Mouse (Mus musculus) limb, embryonic 13.5 days (tissue): Measurements from ENCODE around the gene Myt1l. TPM values are rescaled to one million over a fixed set of nuclear protein-coding genes. Genes with fewer than 3 reads are reported as not detected.

Experiments
- ATAC-seq: fragments of 200-750 bp; cut with Nextera tagmentation; 2 replicates; pipeline ENCODE4 v1.8.0; 2017; ENCODE audit warnings: low read depth, moderate number of reproducible peaks, moderate TSS enrichment; ENCODE audit not compliant: low FRiP score
- H3K27ac ChIP-seq: fragments of 300-500 bp; sonication (generic); 2 replicates; pipeline ENCODE4 v1.5.1; 2015; ENCODE audit warnings: inconsistent platforms, mild to moderate bottlenecking, moderate library complexity
- H3K27me3 ChIP-seq: fragments of 300-500 bp; sonication (generic); 2 replicates; pipeline ENCODE4 v1.6.1; 2015; ENCODE audit warnings: mild to moderate bottlenecking, inconsistent platforms
- H3K36me3 ChIP-seq: fragments of 300-500 bp; sonication (generic); 2 replicates; pipeline ENCODE4 v1.6.1; 2015; ENCODE audit warnings: inconsistent platforms, mild to moderate bottlenecking, moderate library complexity
- H3K4me1 ChIP-seq: fragments of 300-500 bp; sonication (generic); 2 replicates; pipeline ENCODE4 v1.6.1; 2015; ENCODE audit warnings: inconsistent platforms
- H3K4me2 ChIP-seq: fragments of 300-500 bp; sonication (generic); replicated peaks from 2 replicates; pipeline ENCODE4 v1.6.1; 2015; ENCODE audit warnings: inconsistent platforms, mild to moderate bottlenecking, moderate library complexity
- H3K4me3 ChIP-seq: fragments of 300-500 bp; sonication (generic); 2 replicates; pipeline ENCODE4 v1.5.1; 2015; ENCODE audit warnings: moderate library complexity, mild to moderate bottlenecking, inconsistent platforms
- H3K9ac ChIP-seq: fragments of 300-500 bp; sonication (generic); 2 replicates; pipeline ENCODE4 v1.6.1; 2015; ENCODE audit warnings: mild to moderate bottlenecking, inconsistent platforms
- H3K9me3 ChIP-seq: fragments of 300-500 bp; sonication (generic); 2 replicates; pipeline ENCODE4 v1.6.1; 2016; ENCODE audit warnings: inconsistent platforms
- WGBS: fragments of 180-500 bp; shearing (Covaris S2); methylation state at CpG from one replicate; pipeline ENCODE4 v1.1.7; 2015; 5-methylcytosine and 5-hydroxymethylcytosine counted together
- polyA plus RNA-seq: library from polyadenylated mRNA; unstranded; fragments of >200 nt; fragmentation: Nextera tagmentation; extraction: Ambion mirVana; gene quantifications from 2 replicates; pipeline ENCODE4 v1.2.1, GENCODE M21; 2015

Myt1l gene
- polyA plus RNA-seq, 1 experiment from 2014 or later = 0.14 TPM

DNA sequence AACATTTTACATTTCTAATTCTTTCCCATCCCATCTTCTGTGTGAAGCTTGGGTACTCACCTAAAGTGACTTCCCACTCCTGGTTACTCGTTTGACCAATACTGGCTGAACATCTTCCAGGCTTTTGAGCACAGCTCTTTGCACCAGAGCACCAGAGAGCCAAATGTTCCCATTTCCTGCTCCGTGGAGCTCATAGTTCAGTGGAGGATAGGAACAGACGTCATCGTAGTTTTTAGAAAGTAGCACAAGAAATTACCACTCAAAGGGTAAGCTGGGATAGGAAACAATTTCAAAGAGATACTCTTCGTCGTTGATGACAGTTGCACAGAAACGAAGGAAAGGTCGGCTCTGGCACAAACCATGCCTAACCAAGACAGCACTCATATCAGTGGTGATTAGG is 154.2 kb downstream of the Myt1l start:
- 78% methylated on average over 8 of the region's 8 CpGs for WGBS
- H3K9me3 ChIP-seq = no peaks in the 10 kb centered on the region
- no peak for ATAC-seq

DNA sequence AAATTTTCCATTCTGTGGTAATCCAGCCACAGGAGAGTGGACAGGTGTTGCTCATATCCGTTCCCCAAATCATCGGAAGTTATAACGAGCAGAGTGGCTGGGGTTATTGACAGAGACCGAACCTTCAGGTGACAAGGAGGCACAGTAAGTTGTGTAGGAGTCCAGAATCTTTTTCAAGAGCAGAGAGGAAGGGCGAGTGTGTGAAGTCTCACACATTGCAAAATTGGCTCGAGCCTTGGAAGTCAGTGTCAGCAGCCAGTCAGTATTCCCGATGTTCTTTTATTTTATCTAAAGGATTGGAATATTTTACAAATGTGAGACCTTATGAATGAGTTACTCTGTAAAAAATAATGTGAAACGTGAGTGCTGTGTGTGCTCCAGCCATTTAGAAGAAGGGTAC is 154.8 kb downstream of the Myt1l start:
- Histone ChIP-seq H3K27me3 (no peaks in the 10 kb centered on the region), H3K9ac (no peak overlapping the region), H3K4me3 (no peak overlapping the region), H3K27ac (no peak overlapping the region), H3K4me2 (no peak overlapping the region), H3K4me1 (no peaks in the 10 kb centered on the region), H3K36me3 (no peaks in the 10 kb centered on the region), H3K9me3 (no peaks in the 10 kb centered on the region)
- WGBS = 79% methylated on average over 8 of the region's 8 CpGs
- no peak for ATAC-seq

More for the DNA sequence above, 154.2 kb downstream of the Myt1l start:
- no peaks in the 10 kb centered on the region for H3K36me3 ChIP-seq
- H3K4me1 ChIP-seq = no peaks in the 10 kb centered on the region
- no peak overlapping the region for H3K4me3 ChIP-seq
- no peaks in the 10 kb centered on the region for H3K27me3 ChIP-seq
- no peak overlapping the region for H3K9ac ChIP-seq
- no peak overlapping the region for H3K4me2 ChIP-seq
- H3K27ac ChIP-seq = no peak overlapping the region

DNA sequence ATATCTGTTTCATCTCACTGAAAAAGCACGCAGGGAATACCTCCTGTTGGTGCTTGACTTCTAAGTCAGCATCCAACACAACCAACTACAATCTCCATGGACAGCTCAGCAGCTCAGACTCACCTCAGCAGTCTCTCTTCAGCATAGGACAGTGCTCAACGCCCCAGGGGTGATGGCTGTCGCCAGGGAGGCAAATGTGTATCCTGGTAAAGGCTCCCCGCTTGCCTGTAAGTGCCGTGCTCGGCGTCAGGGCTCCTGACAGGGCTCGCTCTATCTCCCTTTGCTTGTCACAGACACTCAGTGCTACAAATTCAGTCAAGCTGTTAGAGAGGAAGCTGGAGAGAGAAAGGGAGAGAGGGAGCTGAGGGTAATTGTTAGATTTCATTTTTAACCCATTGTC is 158.1 kb downstream of the Myt1l start:
- Histone ChIP-seq H3K36me3 (no peaks in the 10 kb centered on the region), H3K27me3 (no peaks in the 10 kb centered on the region), H3K4me3 (no peak overlapping the region), H3K4me1 (no peaks in the 10 kb centered on the region), H3K9ac (no peak overlapping the region), H3K27ac (no peak overlapping the region), H3K4me2 (no peak overlapping the region), H3K9me3 (no peaks in the 10 kb centered on the region)
- 61% methylated on average over 8 of the region's 8 CpGs for WGBS
- ATAC-seq = no peak

DNA sequence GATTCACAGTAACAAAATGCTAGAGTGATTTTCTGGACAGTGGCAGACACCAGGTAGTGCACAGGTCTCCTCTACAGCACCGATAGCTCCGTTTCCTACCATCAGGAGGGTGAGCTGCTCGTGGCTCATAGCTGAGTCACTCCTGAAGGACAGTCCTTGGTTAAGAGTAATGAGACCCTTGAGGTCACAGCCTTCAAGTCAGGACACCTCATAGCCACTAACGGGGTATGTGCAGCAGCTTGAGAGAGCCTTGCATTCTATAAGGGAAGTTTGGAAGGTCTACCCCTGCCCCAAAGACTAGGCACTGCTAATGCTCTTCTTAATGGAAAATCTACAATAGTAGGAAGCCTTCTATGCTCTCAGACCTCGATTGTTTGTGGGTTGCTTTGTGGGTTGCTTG is 163.4 kb downstream of the Myt1l start:
- WGBS = 79% methylated on average over 5 of the region's 5 CpGs
- H3K9me3 ChIP-seq = no peaks in the 10 kb centered on the region
- H3K9ac ChIP-seq = no peak overlapping the region
- no peaks in the 10 kb centered on the region for H3K36me3 ChIP-seq
- no peak overlapping the region for H3K27ac ChIP-seq
- H3K4me2 ChIP-seq = no peak overlapping the region
- 0 out of 2 replicates have a peak, but pooled peaks cover 5% of the 10 kb centered on the region for H3K4me1 ChIP-seq
- H3K27me3 ChIP-seq = no peaks in the 10 kb centered on the region
- H3K4me3 ChIP-seq = no peak overlapping the region
- ATAC-seq = no peak

DNA sequence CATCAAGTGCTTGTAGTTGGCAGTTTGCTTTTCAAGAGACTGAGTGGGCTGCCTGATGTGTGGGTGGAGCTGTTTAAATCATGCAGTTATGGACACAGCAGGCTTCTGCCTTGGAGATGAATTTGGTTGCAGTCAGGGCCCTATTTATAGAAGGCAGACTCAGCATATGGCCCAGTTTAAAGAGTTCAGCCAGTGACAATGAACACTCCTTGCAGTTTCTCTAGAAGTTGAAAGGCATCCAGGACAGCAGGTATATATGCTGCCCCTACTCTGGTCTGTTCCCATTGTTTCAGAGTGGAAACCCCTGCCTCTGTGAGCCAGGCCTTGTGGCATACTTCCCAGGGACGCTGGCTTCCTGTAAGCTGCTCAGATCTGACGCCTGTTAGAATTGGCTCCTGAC is 167.0 kb downstream of the Myt1l start:
- Histone ChIP-seq H3K36me3 (no peaks in the 10 kb centered on the region), H3K4me3 (no peak overlapping the region), H3K9me3 (no peaks in the 10 kb centered on the region), H3K4me1 (peaks cover 24% of the 10 kb centered on the region), H3K27me3 (no peaks in the 10 kb centered on the region), H3K9ac (no peak overlapping the region), H3K27ac (no peak overlapping the region), H3K4me2 (no peak overlapping the region)
- ATAC-seq = no peak
- 40% methylated on average over 2 of the region's 2 CpGs for WGBS

DNA sequence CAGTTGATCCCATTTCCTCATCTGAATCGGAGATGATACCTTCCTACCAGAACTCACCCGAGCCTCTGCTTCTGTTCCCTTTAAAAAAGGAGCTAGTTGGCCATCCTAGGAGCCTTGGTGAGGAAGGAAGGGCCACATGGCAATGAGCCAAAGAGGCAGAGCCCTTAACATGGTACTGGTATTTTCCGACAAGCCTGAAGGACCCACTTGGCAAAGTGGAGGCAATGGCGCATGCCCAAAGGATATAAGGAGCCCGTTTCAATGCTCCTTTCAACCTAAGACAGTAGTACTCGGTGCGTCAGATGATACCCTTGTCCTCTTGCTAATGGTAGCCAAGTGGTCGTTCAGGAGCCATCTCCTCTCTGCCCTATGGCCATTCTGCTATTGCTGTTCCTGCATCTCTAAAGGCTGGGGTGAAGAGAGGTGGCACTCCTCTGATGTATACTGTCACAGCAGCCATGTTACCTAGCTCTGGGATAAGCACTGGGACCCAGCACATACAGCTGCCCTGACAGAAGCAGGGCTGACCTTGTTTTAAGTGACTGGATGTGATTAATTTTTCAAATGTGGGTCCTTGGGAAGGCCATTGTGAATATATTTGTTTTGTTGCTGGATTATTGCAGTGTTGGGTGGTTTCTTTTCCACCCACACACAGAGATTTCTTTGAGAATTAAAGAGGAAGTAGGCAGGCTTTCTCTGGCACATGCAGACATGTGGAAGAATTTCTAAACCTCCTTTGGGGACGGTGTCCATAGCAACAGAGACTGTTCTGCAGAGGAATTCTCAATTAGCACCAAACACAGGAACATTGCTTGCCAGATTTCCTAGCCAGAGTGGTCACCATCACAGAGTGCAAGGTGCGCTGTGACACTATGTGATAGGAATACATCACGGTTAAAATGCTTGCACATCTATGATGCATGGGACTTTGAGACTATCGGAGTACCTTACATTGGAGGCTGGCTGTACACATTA is 169.6 kb downstream of the Myt1l start:
- Histone ChIP-seq H3K27me3 (no peaks in the 10 kb centered on the region), H3K9me3 (no peaks in the 10 kb centered on the region), H3K9ac (no peak overlapping the region), H3K4me1 (peaks cover 39% of the 10 kb centered on the region), H3K4me3 (no peak overlapping the region), H3K4me2 (no peak overlapping the region), H3K36me3 (no peaks in the 10 kb centered on the region), H3K27ac (no peak overlapping the region)
- peak; percentile 69 for ATAC-seq
- WGBS = 77% methylated on average over 12 of the region's 12 CpGs

DNA sequence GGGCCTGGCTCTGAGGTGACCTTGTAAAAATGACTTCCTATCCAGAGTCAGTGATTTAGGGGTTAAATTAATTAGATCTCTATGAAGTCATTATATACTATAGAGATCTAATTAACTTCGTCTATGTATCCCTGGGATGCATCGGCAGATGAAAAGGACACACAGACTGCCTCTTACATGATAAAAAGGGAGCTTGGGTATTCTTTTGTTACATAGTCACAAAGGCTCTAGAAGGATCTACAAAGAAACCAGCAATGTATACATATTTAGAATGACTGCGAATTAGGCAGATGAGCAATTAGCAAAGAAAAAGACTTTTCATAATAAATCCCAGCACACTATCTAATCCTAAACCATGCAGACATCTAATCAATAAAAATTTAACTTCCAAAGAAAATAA is 170.4 kb downstream of the Myt1l start:
- 80% methylated on average over 3 of the region's 3 CpGs for WGBS

DNA sequence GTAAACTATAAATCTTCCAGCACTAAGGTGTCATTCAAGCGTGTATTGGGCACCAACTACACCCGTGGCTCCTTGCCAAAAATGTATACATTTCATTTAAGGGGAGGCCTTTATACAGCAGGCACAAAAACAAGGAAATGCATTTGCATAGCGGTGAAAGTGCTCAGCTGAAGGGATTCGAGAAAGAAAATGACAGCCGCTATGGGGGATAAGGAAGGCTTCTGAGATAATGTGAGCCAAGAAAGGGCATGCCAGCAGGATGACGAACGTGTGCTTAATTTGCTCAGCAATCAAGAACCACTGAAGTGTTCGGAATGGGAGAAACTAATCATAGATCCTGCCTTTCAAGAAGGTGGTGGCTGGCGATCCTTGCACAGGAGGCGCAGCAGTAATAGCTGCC is 170.8 kb downstream of the Myt1l start:
- no peak for ATAC-seq
- Histone ChIP-seq H3K27me3 (no peaks in the 10 kb centered on the region), H3K4me2 (no peak overlapping the region), H3K36me3 (no peaks in the 10 kb centered on the region), H3K4me1 (peaks cover 49% of the 10 kb centered on the region), H3K9me3 (no peaks in the 10 kb centered on the region), H3K4me3 (no peak overlapping the region), H3K27ac (no peak overlapping the region), H3K9ac (no peak overlapping the region)
- 44% methylated on average over 10 of the region's 10 CpGs for WGBS

More for the DNA sequence above, 170.4 kb downstream of the Myt1l start:
- Histone ChIP-seq H3K9ac (no peak overlapping the region), H3K4me1 (peaks cover 46% of the 10 kb centered on the region), H3K9me3 (no peaks in the 10 kb centered on the region), H3K36me3 (no peaks in the 10 kb centered on the region), H3K4me2 (no peak overlapping the region), H3K27ac (no peak overlapping the region), H3K27me3 (no peaks in the 10 kb centered on the region), H3K4me3 (no peak overlapping the region)
- no peak for ATAC-seq

DNA sequence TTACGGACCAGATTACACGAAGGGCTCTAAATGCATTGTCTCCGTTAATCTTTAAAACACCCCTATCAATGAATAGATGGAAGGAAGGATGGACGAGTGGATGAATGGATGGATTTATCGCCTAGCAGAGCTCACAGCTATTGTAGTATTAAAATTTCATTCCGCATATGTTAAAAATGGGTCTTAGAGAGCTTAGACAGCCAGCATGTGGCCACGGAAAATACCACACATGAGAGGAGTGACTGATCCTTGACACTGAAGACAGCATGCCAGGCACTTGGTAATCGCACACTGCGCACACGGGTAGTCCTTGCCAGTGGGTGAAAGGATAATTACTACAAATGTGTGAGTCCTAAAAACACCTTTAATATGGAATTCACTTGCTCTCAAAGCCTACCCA is 171.2 kb downstream of the Myt1l start:
- no peak overlapping the region for H3K4me3 ChIP-seq
- H3K27me3 ChIP-seq = no peaks in the 10 kb centered on the region
- no peak for ATAC-seq
- H3K4me1 ChIP-seq = peaks cover 49% of the 10 kb centered on the region
- H3K36me3 ChIP-seq = no peaks in the 10 kb centered on the region
- no peak overlapping the region for H3K9ac ChIP-seq
- H3K4me2 ChIP-seq = no peak overlapping the region
- H3K9me3 ChIP-seq = no peaks in the 10 kb centered on the region
- WGBS = 77% methylated on average over 10 of the region's 10 CpGs
- no peak overlapping the region for H3K27ac ChIP-seq

DNA sequence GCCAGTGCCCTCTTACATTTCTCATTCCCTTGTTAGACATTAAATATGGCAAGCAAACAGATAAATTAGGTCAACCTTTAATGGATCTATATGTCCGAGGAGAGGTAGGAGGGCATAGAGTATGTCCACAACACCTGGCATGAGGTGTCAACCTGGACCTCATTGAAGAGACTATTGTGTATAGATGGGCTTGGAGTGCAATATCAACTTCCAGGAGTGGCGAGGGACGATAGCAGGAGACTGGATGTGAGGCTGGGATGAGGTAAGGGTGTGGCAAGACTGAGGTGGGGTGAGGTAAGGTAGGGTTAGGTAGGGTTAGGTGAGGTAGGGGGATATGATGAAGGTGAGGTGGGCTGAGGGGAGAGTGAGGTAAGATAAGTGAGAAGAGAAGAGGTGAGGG is 171.8 kb downstream of the Myt1l start:
- WGBS = 81% methylated on average over 3 of the region's 3 CpGs
- Histone ChIP-seq H3K36me3 (no peaks in the 10 kb centered on the region), H3K4me1 (peaks cover 49% of the 10 kb centered on the region), H3K27ac (no peak overlapping the region), H3K9ac (no peak overlapping the region), H3K27me3 (no peaks in the 10 kb centered on the region), H3K4me3 (no peak overlapping the region), H3K4me2 (no peak overlapping the region), H3K9me3 (no peaks in the 10 kb centered on the region)
- no peak for ATAC-seq

DNA sequence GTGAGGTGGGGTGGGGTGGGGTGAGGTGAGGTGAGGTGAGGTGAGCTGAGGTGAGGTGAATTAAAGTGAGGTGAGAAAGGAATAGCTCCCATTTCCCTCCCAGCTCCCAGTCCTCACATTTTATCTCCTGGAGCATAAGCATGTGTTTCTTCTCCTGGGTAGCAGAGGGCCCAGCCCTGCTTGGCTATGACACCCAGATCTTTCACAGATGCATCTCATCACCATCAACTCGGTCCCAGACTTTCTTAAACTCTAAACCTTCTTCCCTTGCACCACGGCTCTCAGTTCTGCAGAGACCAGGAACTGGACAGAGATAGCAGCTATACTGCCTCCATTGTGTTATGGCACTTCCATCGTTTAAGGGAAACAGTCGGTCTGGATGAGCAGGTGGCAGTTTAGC is 172.9 kb downstream of the Myt1l start:
- 55% methylated on average over 4 of the region's 4 CpGs for WGBS
- Histone ChIP-seq H3K4me2 (no peak overlapping the region), H3K27ac (no peak overlapping the region), H3K36me3 (no peaks in the 10 kb centered on the region), H3K4me1 (peaks cover 45% of the 10 kb centered on the region), H3K9me3 (no peaks in the 10 kb centered on the region), H3K9ac (no peak overlapping the region), H3K27me3 (no peaks in the 10 kb centered on the region), H3K4me3 (no peak overlapping the region)
- no peak for ATAC-seq

DNA sequence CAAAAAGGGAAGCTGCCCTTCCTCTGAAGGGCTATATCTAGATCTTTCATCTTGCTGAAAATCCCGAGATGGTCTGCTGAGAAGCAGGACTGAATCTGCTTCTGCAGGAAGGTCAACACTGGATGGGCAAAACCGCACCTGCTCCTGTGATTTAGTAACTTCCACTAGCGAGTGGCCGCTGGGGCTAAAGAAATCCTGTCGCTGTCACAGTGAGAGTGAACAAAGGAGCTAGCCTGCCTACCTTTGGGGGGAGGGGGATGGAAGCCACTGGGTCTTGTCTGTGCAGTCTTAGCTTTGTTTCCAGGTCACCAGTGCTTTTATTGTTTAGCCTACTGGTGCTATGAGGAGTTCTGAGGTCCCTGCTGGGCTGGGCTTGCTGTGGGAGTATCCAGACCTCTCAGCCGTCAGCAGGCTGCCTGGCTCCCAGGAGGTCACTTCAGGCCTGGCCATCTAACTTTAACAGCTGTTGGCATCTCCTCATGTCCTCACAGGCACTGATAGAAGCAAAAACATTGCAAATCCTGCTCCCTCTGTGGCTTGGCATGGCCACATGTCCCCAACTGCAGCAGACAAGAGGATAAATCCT is 173.6 kb downstream of the Myt1l start:
- Histone ChIP-seq H3K9ac (no peak overlapping the region), H3K27me3 (no peaks in the 10 kb centered on the region), H3K36me3 (no peaks in the 10 kb centered on the region), H3K4me3 (no peak overlapping the region), H3K9me3 (no peaks in the 10 kb centered on the region), H3K27ac (no peak overlapping the region), H3K4me2 (no peak overlapping the region), H3K4me1 (peaks cover 45% of the 10 kb centered on the region)
- 38% methylated on average over 6 of the region's 6 CpGs for WGBS
- ATAC-seq = no peak
